Mouse (Mus musculus) limb, embryonic 14.5 days (tissue): ENCODE measurements around the gene Hira. TPM values are rescaled to one million over a fixed set of nuclear protein-coding genes. Genes with fewer than 3 reads are reported as not detected.
"Not testable (repeated sequence)": the region's sequence is repeated elsewhere in the genome, so short reads cannot be mapped to it uniquely, and the experiment has no call there.

Source experiments
- ATAC-seq: fragments of 200-750 bp; cut with Nextera tagmentation; 2 replicates; pipeline ENCODE4 v1.8.0; 2017; ENCODE audit warnings: low read depth, moderate number of reproducible peaks, moderate TSS enrichment; ENCODE audit not compliant: low FRiP score
- DNase-seq: peaks from one replicate; pipeline ENCODE4 v3.0.0-alpha.2; 2015; ENCODE audit warnings: low spot score
- H3K27ac ChIP-seq: fragments of 300-500 bp; sonication (generic); replicated peaks from 2 replicates; pipeline ENCODE4 v1.5.1; 2014; ENCODE audit warnings: low read depth, mild to moderate bottlenecking, low read length, moderate library complexity, mixed read lengths
- H3K27me3 ChIP-seq: fragments of 300-500 bp; sonication (generic); 2 replicates; pipeline ENCODE4 v1.6.1; 2014; ENCODE audit warnings: low read length, mixed read lengths; ENCODE audit not compliant: control insufficient read depth, insufficient read depth
- H3K36me3 ChIP-seq: fragments of 300-500 bp; sonication (generic); 2 replicates; pipeline ENCODE4 v1.6.1; 2014; ENCODE audit warnings: mild to moderate bottlenecking, low read length, moderate library complexity, mixed read lengths; ENCODE audit not compliant: control insufficient read depth, insufficient read depth
- H3K4me1 ChIP-seq: fragments of 300-500 bp; sonication (generic); 2 replicates; pipeline ENCODE4 v1.6.1; 2014; ENCODE audit warnings: antibody characterized with exemption, low read length, mixed read lengths; ENCODE audit not compliant: control insufficient read depth, insufficient read depth
- H3K4me2 ChIP-seq: fragments of 300-500 bp; sonication (generic); replicated peaks from 2 replicates; pipeline ENCODE4 v1.6.1; 2014; ENCODE audit warnings: low read depth, mild to moderate bottlenecking, low read length, moderate library complexity; ENCODE audit not compliant: severe bottlenecking
- H3K4me3 ChIP-seq: fragments of 300-500 bp; sonication (generic); replicated peaks from 2 replicates; pipeline ENCODE4 v1.5.1; 2014; ENCODE audit warnings: low read length
- H3K9ac ChIP-seq: fragments of 300-500 bp; sonication (generic); 2 replicates; pipeline ENCODE4 v1.6.1; 2014; ENCODE audit warnings: mild to moderate bottlenecking, low read depth, low read length, moderate library complexity; ENCODE audit not compliant: severe bottlenecking
- H3K9me3 ChIP-seq: fragments of 300-500 bp; sonication (generic); 2 replicates; pipeline ENCODE4 v1.6.1; 2016; ENCODE audit warnings: low read length; ENCODE audit not compliant: control insufficient read depth
- POLR2A ChIP-seq: fragments of 200-500 bp; IDR thresholded peaks from 2 replicates; pipeline ENCODE4 v1.8.0; 2012; ENCODE audit warnings: inconsistent platforms, mild to moderate bottlenecking, moderate library complexity, borderline replicate concordance; ENCODE audit not compliant: insufficient read depth, insufficient read length; ENCODE audit errors: extremely low read depth
- WGBS: fragments of 180-500 bp; shearing (Covaris S2); extraction: QIAGEN DNeasy Blood & Tissue Kit; methylation state at CpG from one replicate; pipeline ENCODE4 v1.1.7; 2014; 5-methylcytosine and 5-hydroxymethylcytosine counted together
- polyA plus RNA-seq, 2 experiments: library from polyadenylated mRNA; depleted of rRNA in 1 of 2; stranded (reverse) in 1 of 2; unstranded in 1 of 2; fragments of >200 nt; fragmentation: Nextera tagmentation in 1 of 2; extraction: Ambion mirVana in 1 of 2; gene quantifications; 2 replicates each; pipeline versions ENCODE4 v1.2.1 to v1.2.3; 2012 to 2014

The Hira gene
- polyA plus RNA-seq, 2 experiments = 14.1 to 64.0 TPM

- under 1% methylated on average over 46 of the region's 46 CpGs for WGBS
- H3K36me3 ChIP-seq = peaks cover 25% of the 10 kb centered on the region
- 0 out of 2 replicates have a peak, but pooled peaks cover 2% of the 10 kb centered on the region for H3K4me1 ChIP-seq
- peak within 1 kb of the TSS; percentile 74 for H3K4me3 ChIP-seq
- TF ChIP-seq POLR2A = peak; percentile 78; the same call in 1 of the 2 replicates
- no peaks in the 10 kb centered on the region for H3K9me3 ChIP-seq
- DNase-seq (peak; percentile 92), ATAC-seq (peak; percentile 96)
- H3K27ac ChIP-seq = peak within 1 kb of the TSS; percentile 53
- peak within 1 kb of the TSS; percentile 54 for H3K4me2 ChIP-seq
- H3K9ac ChIP-seq = peak within 1 kb of the TSS; percentile 80
- no peaks in the 10 kb centered on the region for H3K27me3 ChIP-seq
These were observed 40.2 kb upstream of the Hira start, which contains the start of the genes 2510002D24Rik and Gm28539 for GRCm38 (mm10) chr16:18836468-18837208. Gene 2510002D24Rik (plus strand): TSS chr16:18836578. Gene Gm28539 (plus strand): TSS chr16:18836584.

GRCm38 (mm10) chr16:18838346-18838745 is 38.5 kb upstream of the Hira start:
- ATAC-seq = no peak
- Histone ChIP-seq H3K36me3 (peaks cover 16% of the 10 kb centered on the region; the same call in 1 of the 2 replicates), H3K4me1 (0 out of 2 replicates have a peak, but pooled peaks cover 2% of the 10 kb centered on the region), H3K27ac (no peak overlapping the region), H3K9me3 (no peaks in the 10 kb centered on the region), H3K9ac (no peak overlapping the region), H3K4me3 (no peak overlapping the region), H3K27me3 (no peaks in the 10 kb centered on the region), H3K4me2 (no peak overlapping the region)
- 91% methylated on average over 4 of the region's 4 CpGs for WGBS
- no peak for DNase-seq
- TF ChIP-seq POLR2A = no peak

GRCm38 (mm10) chr16:18846301-18846820 is 30.5 kb upstream of the Hira start:
- H3K4me2 ChIP-seq = no peak overlapping the region
- WGBS = 91% methylated on average over 15 of the region's 15 CpGs

GRCm38 (mm10) chr16:18849521-18850190 is 27.2 kb upstream of the Hira start:
- H3K36me3 ChIP-seq, ATAC-seq, H3K9ac ChIP-seq, H3K27ac ChIP-seq, DNase-seq, H3K4me2 ChIP-seq, H3K27me3 ChIP-seq, H3K4me3 ChIP-seq, H3K9me3 ChIP-seq, H3K4me1 ChIP-seq: not testable (repeated sequence)
- WGBS = 90% methylated on average over 15 of the region's 17 CpGs

More at GRCm38 (mm10) chr16:18846301-18846820, 30.5 kb upstream of the Hira start:
- DNase-seq (no peak), ATAC-seq (no peak)
- H3K27ac ChIP-seq = no peak overlapping the region
- 0 out of 2 replicates have a peak, but pooled peaks cover 5% of the 10 kb centered on the region for H3K9me3 ChIP-seq
- TF ChIP-seq POLR2A = no peak
- no peaks in the 10 kb centered on the region for H3K36me3 ChIP-seq
- H3K4me1 ChIP-seq = no peaks in the 10 kb centered on the region
- no peak overlapping the region for H3K4me3 ChIP-seq
- no peak overlapping the region for H3K9ac ChIP-seq
- H3K27me3 ChIP-seq = no peaks in the 10 kb centered on the region

GRCm38 (mm10) chr16:18858551-18858950 is 18.3 kb upstream of the Hira start:
- H3K27me3 ChIP-seq = no peaks in the 10 kb centered on the region
- no peak overlapping the region for H3K27ac ChIP-seq
- DNase-seq (peak; percentile 60), ATAC-seq (no peak)
- H3K9ac ChIP-seq = no peak overlapping the region
- H3K4me3 ChIP-seq = no peak overlapping the region
- no peak for TF ChIP-seq POLR2A
- no peak overlapping the region for H3K4me2 ChIP-seq
- H3K36me3 ChIP-seq = no peaks in the 10 kb centered on the region
- H3K9me3 ChIP-seq = no peaks in the 10 kb centered on the region
- H3K4me1 ChIP-seq = no peaks in the 10 kb centered on the region
